Mouse (Mus musculus) embryonic facial prominence, embryonic 15.5 days (tissue): ENCODE results near the gene Klrb1b. TPM values are rescaled to one million over a fixed set of nuclear protein-coding genes. Genes with fewer than 3 reads are reported as not detected.
A peak's percentile ranks its signal among the peaks of the same experiment; 100 is the strongest.

Experiments used
- ATAC-seq: fragments of 200-750 bp; cut with Nextera tagmentation; 2 replicates; pipeline ENCODE4 v1.8.0; 2017; ENCODE audit warnings: low read depth, moderate TSS enrichment; ENCODE audit not compliant: insufficient number of reproducible peaks, low FRiP score, low TSS enrichment
- H3K27ac ChIP-seq: fragments of 300-500 bp; sonication (generic); replicated peaks from 2 replicates; pipeline ENCODE4 v1.5.1; 2015; ENCODE audit warnings: mild to moderate bottlenecking, inconsistent platforms
- H3K27me3 ChIP-seq: fragments of 300-500 bp; sonication (generic); 2 replicates; pipeline ENCODE4 v1.6.1; 2015; ENCODE audit warnings: inconsistent platforms
- H3K36me3 ChIP-seq: fragments of 300-500 bp; sonication (generic); 2 replicates; pipeline ENCODE4 v1.6.1; 2015; ENCODE audit warnings: mild to moderate bottlenecking, inconsistent platforms
- H3K4me1 ChIP-seq: fragments of 300-500 bp; sonication (generic); 2 replicates; pipeline ENCODE4 v1.6.1; 2015; ENCODE audit warnings: inconsistent platforms
- H3K4me2 ChIP-seq: fragments of 300-500 bp; sonication (generic); replicated peaks from 2 replicates; pipeline ENCODE4 v1.6.1; 2015; ENCODE audit warnings: mild to moderate bottlenecking, inconsistent platforms
- H3K4me3 ChIP-seq: fragments of 300-500 bp; sonication (generic); replicated peaks from 2 replicates; pipeline ENCODE4 v1.5.1; 2015; ENCODE audit warnings: mild to moderate bottlenecking, inconsistent platforms
- H3K9ac ChIP-seq: fragments of 300-500 bp; sonication (generic); 2 replicates; pipeline ENCODE4 v1.6.1; 2015; ENCODE audit warnings: inconsistent platforms
- H3K9me3 ChIP-seq: fragments of 300-500 bp; sonication (generic); replicated peaks from 2 replicates; pipeline ENCODE4 v1.6.1; 2016; ENCODE audit warnings: inconsistent platforms
- WGBS: fragments of 180-500 bp; shearing (Covaris S2); methylation state at CpG from one replicate; pipeline ENCODE4 v1.1.7; 2015; 5-methylcytosine and 5-hydroxymethylcytosine counted together
- polyA plus RNA-seq: library from polyadenylated mRNA; unstranded; fragments of >200 nt; fragmentation: Nextera tagmentation; extraction: Ambion mirVana; gene quantifications from 2 replicates; pipeline ENCODE4 v1.2.1, GENCODE M21; 2015

Klrb1b gene
- polyA plus RNA-seq, 1 experiment from 2014 or later = not detected

DNA sequence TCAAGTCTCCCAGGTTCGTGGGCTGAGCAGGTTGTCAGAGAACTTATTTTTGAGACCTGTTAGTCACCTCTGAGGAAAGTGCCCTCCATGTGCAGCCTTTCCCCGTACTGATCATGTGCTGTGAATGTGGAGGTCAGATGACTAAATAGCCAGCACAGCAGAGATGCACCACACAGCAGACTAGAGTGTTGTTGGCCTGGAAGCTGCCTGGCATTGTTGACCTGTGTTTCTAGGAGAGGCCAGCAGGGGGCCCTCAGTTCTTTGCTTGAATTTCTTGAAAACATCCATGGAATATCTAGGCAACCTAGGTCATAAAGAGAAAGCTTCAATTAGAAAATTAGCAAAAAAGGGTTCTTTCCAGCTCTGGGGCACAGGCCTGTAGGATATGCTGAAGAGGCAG, 23.8 kb upstream of the Klrb1b start:
- 50% methylated on average over 2 of the region's 2 CpGs for WGBS
- ATAC-seq = no peak

DNA sequence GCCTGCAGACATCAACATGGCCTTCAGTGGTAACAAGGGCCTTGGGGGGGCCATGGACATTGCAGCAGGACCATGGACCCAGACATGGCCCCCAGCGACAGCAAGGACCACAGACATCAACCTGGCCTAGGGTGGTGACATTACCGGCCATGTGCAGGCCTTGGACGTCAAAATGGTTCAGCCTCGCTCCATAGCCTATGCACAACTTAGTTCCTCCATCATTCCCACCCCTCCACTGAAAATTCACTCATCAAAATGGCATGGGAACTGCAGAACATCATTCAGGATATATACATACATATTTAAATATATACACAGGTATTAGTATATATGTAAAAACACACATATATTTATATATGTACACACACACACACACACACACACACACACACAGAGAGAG, 21.3 kb upstream of the Klrb1b start:
- Histone ChIP-seq H3K36me3 (no peaks in the 10 kb centered on the region), H3K9ac (no peak overlapping the region), H3K4me1 (peaks cover 7% of the 10 kb centered on the region), H3K27me3 (no peaks in the 10 kb centered on the region), H3K27ac (no peak overlapping the region), H3K4me3 (no peak overlapping the region), H3K4me2 (no peak overlapping the region), H3K9me3 (no peaks in the 10 kb centered on the region)
- 96% methylated on average over 4 of the region's 4 CpGs for WGBS
- ATAC-seq = no peak

More for the DNA sequence above, 23.8 kb upstream of the Klrb1b start:
- Histone ChIP-seq H3K4me1 (no peaks in the 10 kb centered on the region; the same call in 1 of the 2 replicates), H3K4me2 (no peak overlapping the region), H3K4me3 (no peak overlapping the region), H3K27me3 (no peaks in the 10 kb centered on the region), H3K9ac (no peak overlapping the region), H3K27ac (no peak overlapping the region), H3K36me3 (no peaks in the 10 kb centered on the region), H3K9me3 (no peaks in the 10 kb centered on the region)

DNA sequence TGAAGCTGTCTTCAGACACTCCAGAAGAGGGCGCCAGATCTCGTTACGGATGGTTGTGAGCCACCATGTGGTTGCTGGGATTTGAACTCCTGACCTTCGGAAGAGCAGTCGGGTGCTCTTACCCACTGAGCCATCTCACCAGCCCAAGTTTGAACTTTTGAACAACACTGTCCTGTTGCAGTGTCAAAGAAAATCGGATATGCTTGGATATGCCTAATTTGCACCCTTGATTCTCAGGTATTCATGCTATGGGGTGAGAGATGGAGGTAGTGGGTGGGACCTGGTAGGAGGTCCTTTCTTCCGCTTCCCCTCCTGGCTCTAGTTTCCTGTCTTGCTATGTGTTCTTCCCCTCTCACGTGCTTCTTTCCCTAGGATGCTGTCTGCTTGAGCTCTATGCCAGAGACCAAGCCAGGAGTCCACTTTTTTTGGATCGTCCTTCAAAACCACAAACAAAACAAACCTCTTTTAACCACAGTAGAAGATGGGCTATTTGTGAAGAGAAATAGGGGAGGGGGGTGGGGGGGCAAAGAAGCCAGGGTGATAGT, 19.9 kb upstream of the Klrb1b start:
- Histone ChIP-seq H3K4me2 (no peak overlapping the region), H3K27me3 (no peaks in the 10 kb centered on the region), H3K4me1 (peaks cover 15% of the 10 kb centered on the region), H3K4me3 (no peak overlapping the region), H3K36me3 (no peaks in the 10 kb centered on the region), H3K27ac (no peak overlapping the region), H3K9me3 (no peaks in the 10 kb centered on the region), H3K9ac (no peak overlapping the region)
- no peak for ATAC-seq
- WGBS = 60% methylated on average over 8 of the region's 9 CpGs

DNA sequence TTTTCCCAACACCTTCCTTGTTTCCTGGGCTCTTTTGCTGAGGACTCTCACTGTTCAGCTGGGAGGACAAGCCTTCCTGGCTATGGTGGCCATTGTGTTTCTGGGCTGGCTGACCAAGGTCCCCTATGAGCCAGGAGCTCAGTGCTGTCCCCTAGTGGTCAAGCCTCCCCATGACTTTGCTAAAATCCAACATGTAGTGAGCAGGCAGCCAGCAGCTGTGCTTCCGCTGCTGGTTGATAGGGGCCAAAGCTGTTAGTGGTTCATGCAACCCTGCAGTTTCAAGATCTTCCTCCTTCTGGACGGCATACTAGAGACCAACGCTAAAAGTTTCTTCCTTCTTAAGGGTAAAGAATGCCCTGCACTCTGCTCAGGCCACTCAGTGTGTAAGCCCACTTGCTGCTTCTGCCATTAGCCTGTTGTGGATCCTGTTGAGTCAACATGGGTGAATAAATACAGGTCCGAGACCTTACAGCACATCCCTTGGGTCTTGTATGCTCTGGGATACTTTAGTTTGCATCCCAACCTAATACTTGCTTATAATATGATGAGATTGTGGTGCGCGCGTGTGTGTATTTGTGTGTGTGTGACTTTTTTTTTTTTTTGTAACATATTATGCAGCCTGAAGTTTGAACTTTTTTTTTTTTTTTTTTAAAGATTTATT, 19.3 kb upstream of the Klrb1b start:
- H3K4me2 ChIP-seq = no peak overlapping the region

DNA sequence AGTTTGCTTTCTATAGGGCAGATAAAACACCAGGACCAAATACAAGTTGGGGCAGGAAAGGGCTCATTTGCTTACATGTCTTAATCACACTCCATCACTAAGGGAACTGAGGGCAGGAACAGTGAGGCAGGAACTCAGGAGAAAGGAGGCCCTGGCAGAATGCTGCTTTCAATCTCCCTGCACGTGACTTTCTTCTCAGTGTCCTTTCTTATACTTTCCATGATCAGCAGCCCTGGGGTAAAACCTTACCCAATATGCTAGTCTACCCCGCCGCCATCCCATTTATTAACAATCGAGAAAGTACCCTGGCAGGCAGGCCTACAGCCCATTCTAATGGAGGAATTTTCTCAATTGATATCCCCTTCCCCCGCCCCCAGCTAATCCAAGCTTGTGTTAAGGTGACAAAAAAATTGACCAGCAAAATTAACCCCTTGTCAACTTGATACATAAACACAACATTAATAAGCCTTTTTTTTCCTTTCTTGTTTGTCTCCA, 18.5 kb upstream of the Klrb1b start:
- H3K27ac ChIP-seq = peak overlapping the region; percentile 95; the same call in 1 of the 2 replicates

More for the DNA sequence above, 19.3 kb upstream of the Klrb1b start:
- ATAC-seq = no peak
- Histone ChIP-seq H3K9me3 (no peaks in the 10 kb centered on the region), H3K27me3 (no peaks in the 10 kb centered on the region), H3K36me3 (no peaks in the 10 kb centered on the region), H3K27ac (no peak overlapping the region), H3K4me3 (no peak overlapping the region), H3K4me1 (peaks cover 15% of the 10 kb centered on the region), H3K9ac (no peak overlapping the region)
- 34% methylated on average over 7 of the region's 7 CpGs for WGBS

DNA sequence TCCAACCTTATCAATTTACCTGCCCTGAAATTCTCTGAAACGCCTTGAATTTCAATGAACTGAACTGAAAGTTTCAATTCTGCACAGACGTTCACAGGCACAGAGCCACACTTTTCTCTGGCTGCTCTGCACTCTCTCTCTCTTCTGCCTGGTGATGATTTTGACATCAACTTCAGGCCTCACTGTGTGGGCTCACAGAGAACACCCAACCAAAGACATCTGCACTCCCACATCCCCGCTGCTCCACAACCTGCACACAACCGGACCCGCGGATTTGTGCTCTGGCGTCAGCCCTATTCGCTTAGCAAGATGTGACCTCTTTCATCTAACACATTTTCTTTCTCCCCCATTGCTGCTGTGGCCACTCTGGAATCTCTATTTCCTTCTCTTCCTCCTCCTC, 18.0 kb upstream of the Klrb1b start:
- ATAC-seq = no peak
- Histone ChIP-seq H3K36me3 (no peaks in the 10 kb centered on the region), H3K27ac (peak overlapping the region; percentile 95), H3K4me2 (peak overlapping the region; percentile 62), H3K9me3 (no peaks in the 10 kb centered on the region), H3K4me3 (peak overlapping the region; percentile 66), H3K4me1 (peaks cover 22% of the 10 kb centered on the region), H3K9ac (0 out of 2 replicates have a peak overlapping the region, but pooled peaks have one; percentile 69), H3K27me3 (no peaks in the 10 kb centered on the region)
- 24% methylated on average over 8 of the region's 8 CpGs for WGBS

More for the DNA sequence above, 18.5 kb upstream of the Klrb1b start:
- H3K27me3 ChIP-seq = no peaks in the 10 kb centered on the region
- H3K4me2 ChIP-seq = peak overlapping the region; percentile 62; the same call in 1 of the 2 replicates
- H3K4me1 ChIP-seq = peaks cover 19% of the 10 kb centered on the region
- H3K9me3 ChIP-seq = no peaks in the 10 kb centered on the region
- H3K36me3 ChIP-seq = no peaks in the 10 kb centered on the region
- H3K9ac ChIP-seq = no peak overlapping the region
- H3K4me3 ChIP-seq = no peak overlapping the region
- ATAC-seq = no peak
- WGBS = 75% methylated on average over 5 of the region's 5 CpGs

DNA sequence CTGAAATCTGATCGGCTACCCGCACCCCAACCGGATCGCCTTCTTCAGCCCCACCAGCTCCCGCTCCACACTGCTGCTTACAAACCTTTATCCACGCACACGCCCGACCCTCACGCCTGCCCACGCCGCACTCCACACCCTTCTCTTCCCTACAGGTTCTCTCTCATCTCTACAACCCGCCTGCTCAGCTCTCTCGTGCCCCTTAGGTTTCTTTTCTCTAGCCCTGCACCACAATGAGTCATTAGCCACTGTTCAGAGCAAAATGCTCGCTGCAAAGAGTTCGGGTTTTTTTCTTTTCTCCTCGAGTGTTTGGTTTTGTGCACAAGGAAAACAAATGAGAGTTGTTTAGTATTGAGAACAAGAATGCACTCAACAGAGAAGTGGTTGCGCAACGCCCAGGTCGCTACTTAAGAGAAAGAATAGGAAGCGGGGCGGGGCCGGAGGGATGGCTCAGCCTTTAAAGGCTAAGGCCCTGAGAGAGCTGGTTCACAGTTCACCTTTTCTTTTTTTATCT, 17.4 kb upstream of the Klrb1b start:
- H3K4me3 ChIP-seq = peak overlapping the region; percentile 66
- peak; percentile 27 for ATAC-seq

DNA sequence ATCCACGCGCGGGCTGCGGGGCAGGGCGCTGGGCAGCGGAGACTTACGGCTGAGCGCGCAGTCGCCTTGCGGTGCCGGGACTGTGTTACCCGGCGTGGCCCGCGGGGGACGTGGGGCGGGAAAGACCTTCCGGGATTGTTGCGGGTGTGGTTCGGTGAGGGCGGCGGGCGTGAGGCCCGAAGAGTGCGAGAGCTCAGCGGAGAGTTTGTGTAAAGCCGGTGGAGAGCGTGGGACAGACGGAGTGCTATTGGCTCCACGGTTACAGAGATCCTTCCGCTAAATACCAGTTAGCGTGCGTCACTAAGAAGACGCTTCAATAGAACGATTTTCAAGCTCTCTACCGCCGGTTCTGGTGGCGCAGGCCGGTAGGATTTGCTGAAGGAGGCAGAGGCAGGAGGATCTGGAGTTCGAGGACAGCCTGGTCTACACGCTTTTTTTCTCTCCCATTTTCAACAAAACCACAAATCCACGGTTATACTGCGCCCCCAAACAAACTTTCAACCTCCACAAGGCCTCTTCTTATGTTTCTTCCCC, 16.9 kb upstream of the Klrb1b start:
- H3K9ac ChIP-seq = peak overlapping the region; percentile 69
- ATAC-seq = peak; percentile 83
- H3K27ac ChIP-seq = peak overlapping the region; percentile 95
- peak overlapping the region; percentile 62 for H3K4me2 ChIP-seq
- H3K9me3 ChIP-seq = no peaks in the 10 kb centered on the region
- WGBS = under 1% methylated on average over 44 of the region's 44 CpGs
- no peaks in the 10 kb centered on the region for H3K36me3 ChIP-seq
- peaks cover 22% of the 10 kb centered on the region for H3K4me1 ChIP-seq
- no peaks in the 10 kb centered on the region for H3K27me3 ChIP-seq
- peak overlapping the region; percentile 66 for H3K4me3 ChIP-seq

More for the DNA sequence above, 17.4 kb upstream of the Klrb1b start:
- WGBS = under 1% methylated on average over 22 of the region's 22 CpGs
- Histone ChIP-seq H3K27ac (peak overlapping the region; percentile 95), H3K27me3 (no peaks in the 10 kb centered on the region), H3K9me3 (no peaks in the 10 kb centered on the region), H3K4me1 (peaks cover 22% of the 10 kb centered on the region), H3K36me3 (no peaks in the 10 kb centered on the region), H3K9ac (peak overlapping the region; percentile 69), H3K4me2 (peak overlapping the region; percentile 62)

DNA sequence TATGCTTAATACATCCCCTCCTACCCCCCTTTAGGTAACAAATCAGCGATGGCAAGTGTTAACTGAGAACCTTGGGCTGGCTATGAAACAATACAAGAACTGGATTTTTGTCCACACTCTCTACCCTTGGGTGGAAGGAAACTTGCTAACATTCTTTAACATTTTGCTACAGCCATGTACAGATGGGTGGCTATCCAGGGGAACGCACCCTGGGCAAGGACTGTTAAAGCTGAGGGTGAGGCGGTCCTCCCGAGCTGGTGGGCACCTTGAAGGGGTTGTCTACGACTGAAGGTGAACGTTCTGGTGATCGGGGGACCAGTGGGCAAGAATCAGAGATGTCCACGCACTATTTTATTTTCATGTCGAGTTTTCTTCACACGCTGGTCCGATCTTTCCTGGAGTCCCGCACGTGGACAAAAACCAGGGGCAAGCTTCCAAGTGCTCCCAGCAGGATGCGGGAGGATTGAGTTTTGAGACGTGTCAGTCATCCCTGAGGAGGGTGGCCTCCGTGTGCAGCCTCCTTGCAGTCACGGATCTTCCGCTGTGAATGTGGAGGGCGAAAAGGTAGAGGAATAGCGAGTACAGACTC, 16.3 kb upstream of the Klrb1b start:
- Histone ChIP-seq H3K36me3 (no peaks in the 10 kb centered on the region), H3K4me2 (peak overlapping the region; percentile 61), H3K4me1 (peaks cover 22% of the 10 kb centered on the region), H3K4me3 (peak overlapping the region; percentile 66), H3K27ac (peak overlapping the region; percentile 95), H3K27me3 (no peaks in the 10 kb centered on the region), H3K9me3 (no peaks in the 10 kb centered on the region), H3K9ac (peak overlapping the region; percentile 50)
- under 1% methylated on average over 20 of the region's 20 CpGs for WGBS
- ATAC-seq = no peak

DNA sequence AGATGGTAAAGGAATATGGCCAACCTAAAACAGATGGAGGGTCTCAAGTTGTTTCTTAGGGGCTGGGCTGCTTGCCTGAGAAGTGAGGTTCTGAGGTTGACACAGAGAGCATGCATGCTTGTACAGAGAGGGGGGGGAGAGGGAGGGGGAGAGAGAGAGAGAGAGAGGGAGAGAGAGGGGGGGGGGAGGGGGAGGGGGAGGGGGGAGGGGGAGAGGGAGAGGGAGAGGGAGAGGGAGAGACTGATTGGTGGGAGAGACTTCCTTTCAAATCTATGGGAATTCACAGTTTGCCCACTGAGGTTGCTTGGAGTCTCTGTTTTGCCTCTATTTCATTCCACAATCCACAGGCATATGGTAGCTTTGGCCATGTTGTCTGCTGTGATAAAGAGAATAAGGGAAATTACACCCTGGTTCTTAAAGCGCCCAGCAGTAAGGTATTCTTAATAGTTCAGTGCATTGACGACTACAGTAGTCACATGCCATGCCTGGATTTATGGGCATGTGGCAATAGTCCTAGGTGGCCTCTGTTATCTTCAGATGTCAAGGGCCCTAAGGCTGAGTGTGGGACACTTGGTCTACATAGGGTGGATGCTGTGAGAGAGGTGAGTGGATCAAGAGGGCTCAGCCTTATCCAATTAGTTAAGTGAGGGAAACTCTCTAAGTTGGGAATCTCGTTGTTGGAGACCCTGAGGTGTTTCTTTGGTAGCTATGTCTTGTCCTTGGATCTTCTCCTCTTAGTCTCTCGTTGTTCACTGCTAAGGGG, 15.4 kb upstream of the Klrb1b start:
- no peak for ATAC-seq
- H3K4me1 ChIP-seq = peaks cover 29% of the 10 kb centered on the region
- 37% methylated on average over 4 of the region's 4 CpGs for WGBS
- no peak overlapping the region for H3K9ac ChIP-seq
- no peaks in the 10 kb centered on the region for H3K9me3 ChIP-seq
- H3K27me3 ChIP-seq = no peaks in the 10 kb centered on the region
- peak overlapping the region; percentile 61 for H3K4me2 ChIP-seq
- H3K4me3 ChIP-seq = peak overlapping the region; percentile 66
- peak overlapping the region; percentile 95 for H3K27ac ChIP-seq
- no peaks in the 10 kb centered on the region for H3K36me3 ChIP-seq
